Mouse (Mus musculus): ENCODE results near the gene Rab36. TPM values are rescaled to one million over a fixed set of nuclear protein-coding genes. Genes with fewer than 3 reads are reported as not detected.

Gene Rab36
- polyA plus RNA-seq, 1 experiment from 2014 or later: 7.3 TPM

- no peak for ATAC-seq (ENCODE audit: insufficient read depth, low FRiP score)
- Histone ChIP-seq H3K4me3 (replicated peaks; ENCODE audit: low read length) (no peak overlapping the region), H3K27ac (ENCODE audit: low read length) (no peak overlapping the region), H3K4me1 (ENCODE audit: control insufficient read depth, insufficient read depth, low read length) (peaks cover 4% of the 10 kb centered on the region; the same call in 1 of the 2 replicates), H3K9ac (ENCODE audit: low read length) (no peak overlapping the region), H3K36me3 (ENCODE audit: control insufficient read depth, insufficient read depth, low read length) (no peaks in the 10 kb centered on the region), H3K4me2 (ENCODE audit: low read depth, low read length) (no peak overlapping the region), H3K27me3 (ENCODE audit: control insufficient read depth, insufficient read depth, low read length) (no peaks in the 10 kb centered on the region), H3K9me3 (replicated peaks; ENCODE audit: control insufficient read depth, low read length) (no peaks in the 10 kb centered on the region)
- 54% methylated on average over 4 of the region's 4 CpGs for WGBS
Observed at GRCm38 (mm10) chr10:75053655-75054054, 16.8 kb downstream of the Rab36 start.

DNA sequence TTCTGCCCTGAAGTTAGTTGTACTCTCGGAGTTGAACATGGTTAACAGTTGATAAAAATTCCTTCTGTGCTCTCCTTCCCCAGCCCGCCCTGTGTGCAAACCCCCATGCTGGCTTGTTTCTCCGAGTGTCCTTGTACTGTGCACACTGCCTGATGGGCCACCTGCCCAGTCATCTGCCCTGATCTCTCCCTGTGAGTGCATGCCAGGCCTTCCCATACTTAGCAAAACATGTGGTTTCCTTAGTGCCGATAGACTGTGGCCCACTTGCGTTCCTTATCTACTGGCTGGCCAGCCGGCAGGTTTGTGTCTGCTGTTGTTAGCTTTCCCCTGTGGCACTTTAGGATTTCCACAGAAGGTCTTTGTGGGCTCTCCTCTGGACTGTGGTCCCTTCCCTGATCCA, 17.3 kb downstream of the Rab36 start:
- no peaks in the 10 kb centered on the region for H3K9me3 ChIP-seq (replicated peaks; ENCODE audit: control insufficient read depth, low read length)
- no peak for ATAC-seq (ENCODE audit: insufficient read depth, low FRiP score)
- 47% methylated on average over 6 of the region's 6 CpGs for WGBS

DNA sequence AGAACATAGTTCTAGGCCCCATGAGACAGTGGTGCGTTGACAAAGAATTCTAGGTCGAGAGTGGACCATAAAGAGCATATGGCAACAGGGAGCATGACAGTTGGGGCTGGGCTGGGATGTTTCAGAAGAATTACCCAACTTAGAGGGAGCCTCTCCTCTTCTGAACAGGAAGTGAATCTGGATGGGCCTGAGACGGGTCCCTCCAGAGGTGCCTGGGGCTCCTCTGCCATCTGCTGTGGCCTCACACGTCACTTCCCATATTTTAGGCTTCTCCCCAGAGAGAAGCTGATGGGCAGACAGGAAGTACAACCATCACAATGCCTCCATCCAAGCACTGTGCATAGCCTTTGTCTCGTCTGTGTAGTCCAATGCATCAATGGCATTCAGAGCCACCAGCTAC, 18.8 kb downstream of the Rab36 start:
- H3K9ac ChIP-seq (ENCODE audit: low read length): no peak overlapping the region
- H3K36me3 ChIP-seq (ENCODE audit: control insufficient read depth, insufficient read depth, low read length): no peaks in the 10 kb centered on the region
- H3K9me3 ChIP-seq (replicated peaks; ENCODE audit: control insufficient read depth, low read length): no peaks in the 10 kb centered on the region
- H3K4me2 ChIP-seq (ENCODE audit: low read depth, low read length): no peak overlapping the region
- H3K27me3 ChIP-seq (ENCODE audit: control insufficient read depth, insufficient read depth, low read length): no peaks in the 10 kb centered on the region
- ATAC-seq (ENCODE audit: insufficient read depth, low FRiP score): no peak
- peaks cover 12% of the 10 kb centered on the region for H3K4me1 ChIP-seq (ENCODE audit: control insufficient read depth, insufficient read depth, low read length)
- WGBS: 74% methylated on average over 5 of the region's 5 CpGs
- no peak overlapping the region for H3K27ac ChIP-seq (ENCODE audit: low read length)
- no peak overlapping the region for H3K4me3 ChIP-seq (replicated peaks; ENCODE audit: low read length)

More for the DNA sequence above, 17.3 kb downstream of the Rab36 start:
- H3K27ac ChIP-seq (ENCODE audit: low read length): no peak overlapping the region
- no peak overlapping the region for H3K9ac ChIP-seq (ENCODE audit: low read length)
- no peaks in the 10 kb centered on the region for H3K36me3 ChIP-seq (ENCODE audit: control insufficient read depth, insufficient read depth, low read length)
- H3K4me2 ChIP-seq (ENCODE audit: low read depth, low read length): no peak overlapping the region
- no peak overlapping the region for H3K4me3 ChIP-seq (replicated peaks; ENCODE audit: low read length)
- peaks cover 4% of the 10 kb centered on the region; the same call in 1 of the 2 replicates for H3K4me1 ChIP-seq (ENCODE audit: control insufficient read depth, insufficient read depth, low read length)
- no peaks in the 10 kb centered on the region for H3K27me3 ChIP-seq (ENCODE audit: control insufficient read depth, insufficient read depth, low read length)

- Histone ChIP-seq H3K27ac (ENCODE audit: low read length) (no peak overlapping the region), H3K4me3 (replicated peaks; ENCODE audit: low read length) (no peak overlapping the region), H3K4me2 (ENCODE audit: low read depth, low read length) (no peak overlapping the region), H3K9ac (ENCODE audit: low read length) (no peak overlapping the region), H3K9me3 (replicated peaks; ENCODE audit: control insufficient read depth, low read length) (no peaks in the 10 kb centered on the region), H3K4me1 (ENCODE audit: control insufficient read depth, insufficient read depth, low read length) (peaks cover 13% of the 10 kb centered on the region), H3K36me3 (ENCODE audit: control insufficient read depth, insufficient read depth, low read length) (no peaks in the 10 kb centered on the region), H3K27me3 (ENCODE audit: control insufficient read depth, insufficient read depth, low read length) (no peaks in the 10 kb centered on the region)
- ATAC-seq (ENCODE audit: insufficient read depth, low FRiP score): no peak
- WGBS: 22% methylated on average over 4 of the region's 4 CpGs
Observed at GRCm38 (mm10) chr10:75056255-75056654, 19.4 kb downstream of the Rab36 start.

DNA sequence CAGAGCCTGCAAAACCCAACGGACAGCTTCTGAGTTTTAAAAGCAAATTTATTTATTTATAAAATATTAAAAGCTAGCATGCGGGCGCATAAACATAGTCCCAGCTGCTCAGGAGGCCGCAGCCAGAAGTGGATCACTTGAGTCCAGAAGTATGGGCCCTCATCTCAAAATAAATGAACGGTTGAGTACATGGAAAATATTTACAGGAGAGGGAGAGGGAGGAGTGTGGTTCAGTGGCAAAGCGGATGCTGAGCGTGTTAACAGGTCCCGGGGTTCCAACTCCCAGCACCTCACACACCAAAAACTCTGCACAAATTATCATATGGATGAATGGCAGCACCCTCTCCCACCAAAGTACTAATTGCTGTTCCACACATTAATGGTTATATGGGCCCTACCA, 21.5 kb downstream of the Rab36 start:
- H3K36me3 ChIP-seq (ENCODE audit: control insufficient read depth, insufficient read depth, low read length): no peaks in the 10 kb centered on the region
- no peak overlapping the region for H3K9ac ChIP-seq (ENCODE audit: low read length)
- 54% methylated on average over 8 of the region's 8 CpGs for WGBS
- H3K27me3 ChIP-seq (ENCODE audit: control insufficient read depth, insufficient read depth, low read length): no peaks in the 10 kb centered on the region
- H3K27ac ChIP-seq (ENCODE audit: low read length): no peak overlapping the region
- H3K4me1 ChIP-seq (ENCODE audit: control insufficient read depth, insufficient read depth, low read length): peaks cover 34% of the 10 kb centered on the region
- no peak for ATAC-seq (ENCODE audit: insufficient read depth, low FRiP score)
- H3K9me3 ChIP-seq (replicated peaks; ENCODE audit: control insufficient read depth, low read length): no peaks in the 10 kb centered on the region
- H3K4me3 ChIP-seq (replicated peaks; ENCODE audit: low read length): no peak overlapping the region
- H3K4me2 ChIP-seq (ENCODE audit: low read depth, low read length): no peak overlapping the region

DNA sequence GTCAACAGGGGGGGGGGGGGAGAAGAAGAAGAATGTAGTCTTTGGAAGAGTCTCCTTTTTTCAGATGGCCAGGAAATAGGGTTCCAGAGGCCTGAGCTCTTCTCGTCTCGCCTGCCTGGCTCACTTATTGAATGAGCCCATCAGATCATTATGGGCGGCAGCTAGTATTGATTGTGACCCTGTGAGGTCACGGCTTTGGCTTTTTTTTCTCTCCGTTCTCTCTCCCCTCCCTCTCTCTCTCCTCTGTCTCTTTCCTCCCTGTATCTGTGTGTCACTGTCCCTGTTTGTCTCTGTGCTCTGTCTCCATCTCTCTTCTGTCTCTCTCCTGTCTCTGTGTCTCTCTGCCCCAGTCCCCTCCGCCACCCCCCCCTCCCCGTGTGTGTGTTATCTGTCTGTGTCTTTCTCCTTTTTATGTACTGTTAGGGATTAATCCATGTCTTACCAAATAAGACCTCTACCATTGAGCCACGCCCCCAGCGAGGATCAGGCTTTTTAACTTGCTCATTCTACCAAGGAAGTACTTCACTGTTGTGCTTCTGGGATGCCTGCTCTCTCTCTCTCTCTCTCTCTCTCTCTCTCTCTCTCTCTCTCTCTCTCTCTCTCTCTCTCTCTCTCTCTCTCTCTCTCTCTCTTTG, 22.0 kb downstream of the Rab36 start:
- Histone ChIP-seq H3K36me3 (ENCODE audit: control insufficient read depth, insufficient read depth, low read length) (no peaks in the 10 kb centered on the region), H3K4me2 (ENCODE audit: low read depth, low read length) (peak overlapping the region; percentile 65; the same call in 1 of the 2 replicates), H3K9ac (ENCODE audit: low read length) (no peak overlapping the region), H3K4me3 (replicated peaks; ENCODE audit: low read length) (no peak overlapping the region), H3K4me1 (ENCODE audit: control insufficient read depth, insufficient read depth, low read length) (peaks cover 39% of the 10 kb centered on the region), H3K27me3 (ENCODE audit: control insufficient read depth, insufficient read depth, low read length) (no peaks in the 10 kb centered on the region), H3K27ac (ENCODE audit: low read length) (no peak overlapping the region), H3K9me3 (replicated peaks; ENCODE audit: control insufficient read depth, low read length) (no peaks in the 10 kb centered on the region)
- no peak for ATAC-seq (ENCODE audit: insufficient read depth, low FRiP score)
- WGBS: 41% methylated on average over 9 of the region's 9 CpGs

DNA sequence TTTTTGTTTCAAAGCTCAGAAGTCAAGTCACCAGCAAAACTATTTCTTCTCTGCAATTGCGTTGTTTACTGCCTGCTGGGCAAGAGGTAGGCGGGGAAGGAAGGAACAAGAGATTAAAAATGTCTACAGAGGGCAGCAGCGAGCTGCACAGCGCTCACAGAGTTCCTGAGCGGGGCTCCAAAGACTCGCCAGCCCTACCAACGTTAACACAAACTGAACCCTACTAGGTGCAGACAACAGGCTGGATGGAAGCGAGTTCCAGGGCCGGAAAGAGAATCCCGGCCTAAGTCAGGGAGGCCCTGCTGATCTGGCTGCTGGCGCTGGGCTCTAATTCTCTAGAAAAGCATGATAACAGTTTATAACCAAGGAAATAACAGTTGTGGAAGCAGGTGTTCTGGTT, 22.5 kb downstream of the Rab36 start:
- under 1% methylated on average over 11 of the region's 11 CpGs for WGBS
- Histone ChIP-seq H3K9me3 (replicated peaks; ENCODE audit: control insufficient read depth, low read length) (no peaks in the 10 kb centered on the region), H3K27ac (ENCODE audit: low read length) (no peak overlapping the region)

GRCm38 (mm10) chr10:75060217-75060842, 23.5 kb downstream of the Rab36 start, which contains the start of gene Bcr:
TSS of gene Bcr (plus strand) at chr10:75060592.
- ATAC-seq (ENCODE audit: insufficient read depth, low FRiP score): peak; percentile 85
- WGBS: under 1% methylated on average over 64 of the region's 73 CpGs
- peak within 1 kb of the TSS; percentile 86 for H3K4me3 ChIP-seq (replicated peaks; ENCODE audit: low read length)
- peaks cover 41% of the 10 kb centered on the region for H3K4me1 ChIP-seq (ENCODE audit: control insufficient read depth, insufficient read depth, low read length)
- H3K9ac ChIP-seq (ENCODE audit: low read length): peak within 1 kb of the TSS; percentile 93
- no peaks in the 10 kb centered on the region for H3K27me3 ChIP-seq (ENCODE audit: control insufficient read depth, insufficient read depth, low read length)
- peak within 1 kb of the TSS; percentile 65 for H3K4me2 ChIP-seq (ENCODE audit: low read depth, low read length)
- peak within 1 kb of the TSS; percentile 14 for H3K27ac ChIP-seq (ENCODE audit: low read length)
- no peaks in the 10 kb centered on the region for H3K9me3 ChIP-seq (replicated peaks; ENCODE audit: control insufficient read depth, low read length)
- no peaks in the 10 kb centered on the region for H3K36me3 ChIP-seq (ENCODE audit: control insufficient read depth, insufficient read depth, low read length)

More for the DNA sequence above, 22.5 kb downstream of the Rab36 start:
- Histone ChIP-seq H3K4me2 (ENCODE audit: low read depth, low read length) (peak overlapping the region; percentile 65), H3K4me1 (ENCODE audit: control insufficient read depth, insufficient read depth, low read length) (peaks cover 36% of the 10 kb centered on the region), H3K36me3 (ENCODE audit: control insufficient read depth, insufficient read depth, low read length) (no peaks in the 10 kb centered on the region), H3K27me3 (ENCODE audit: control insufficient read depth, insufficient read depth, low read length) (no peaks in the 10 kb centered on the region), H3K9ac (ENCODE audit: low read length) (no peak overlapping the region; the same call in 1 of the 2 replicates), H3K4me3 (replicated peaks; ENCODE audit: low read length) (no peak overlapping the region; the same call in 1 of the 2 replicates)
- ATAC-seq (ENCODE audit: insufficient read depth, low FRiP score): 0 out of 2 replicates have a peak, but pooled peaks have one; percentile 26

DNA sequence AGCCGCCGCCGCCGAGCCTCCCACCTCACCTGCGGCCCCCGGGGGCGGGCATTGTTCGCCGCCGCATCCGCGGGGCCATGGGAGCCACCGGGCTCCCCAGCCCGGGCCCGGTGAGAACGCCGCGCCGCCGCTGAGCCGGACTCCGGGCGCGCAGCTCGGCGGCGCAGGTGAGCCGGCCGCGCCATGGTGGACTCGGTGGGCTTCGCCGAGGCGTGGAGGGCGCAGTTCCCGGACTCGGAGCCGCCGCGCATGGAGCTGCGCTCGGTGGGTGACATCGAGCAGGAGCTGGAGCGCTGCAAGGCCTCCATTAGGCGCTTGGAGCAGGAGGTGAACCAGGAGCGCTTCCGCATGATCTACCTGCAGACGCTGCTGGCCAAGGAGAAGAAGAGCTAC, 24.0 kb downstream of the Rab36 start:
- Histone ChIP-seq H3K4me2 (ENCODE audit: low read depth, low read length) (peak overlapping the region; percentile 65), H3K27ac (ENCODE audit: low read length) (peak overlapping the region; percentile 14), H3K4me3 (replicated peaks; ENCODE audit: low read length) (peak overlapping the region; percentile 86), H3K27me3 (ENCODE audit: control insufficient read depth, insufficient read depth, low read length) (no peaks in the 10 kb centered on the region), H3K9ac (ENCODE audit: low read length) (peak overlapping the region; percentile 93), H3K4me1 (ENCODE audit: control insufficient read depth, insufficient read depth, low read length) (peaks cover 41% of the 10 kb centered on the region), H3K36me3 (ENCODE audit: control insufficient read depth, insufficient read depth, low read length) (no peaks in the 10 kb centered on the region), H3K9me3 (replicated peaks; ENCODE audit: control insufficient read depth, low read length) (no peaks in the 10 kb centered on the region)
- ATAC-seq (ENCODE audit: insufficient read depth, low FRiP score): 0 out of 2 replicates have a peak, but pooled peaks have one; percentile 4
- under 1% methylated on average over 48 of the region's 48 CpGs for WGBS

All from stomach, embryonic 16.5 days (tissue).